Mouse (Mus musculus) right cerebral cortex, postnatal 25 days (tissue): ENCODE measurements around the gene Rps6.

ENCODE experiments used
- DNase-seq: peaks from one replicate; pipeline ENCODE4 v3.0.0; 2022

The Rps6 gene

GRCm38 (mm10) chr4:86857113-86858069, at the start of gene Rps6:
TSS of gene Rps6 (minus strand) at chr4:86857412.
- DNase-seq = peak; percentile 96

GRCm38 (mm10) chr4:86905869-86906268, 48.7 kb upstream of the Rps6 start:
- no peak for DNase-seq

GRCm38 (mm10) chr4:86904969-86905368, 47.8 kb upstream of the Rps6 start:
- DNase-seq = no peak

GRCm38 (mm10) chr4:86902351-86902750, 45.1 kb upstream of the Rps6 start:
- no peak for DNase-seq

- DNase-seq = no peak
Measured at GRCm38 (mm10) chr4:86898791-86899474, 41.7 kb upstream of the Rps6 start.

GRCm38 (mm10) chr4:86897411-86897810, 40.2 kb upstream of the Rps6 start:
- no peak for DNase-seq

- no peak for DNase-seq
Measured at GRCm38 (mm10) chr4:86887879-86888278, 30.7 kb upstream of the Rps6 start.

- DNase-seq = no peak
Measured at GRCm38 (mm10) chr4:86886160-86886878, 29.1 kb upstream of the Rps6 start.

GRCm38 (mm10) chr4:86885790-86886159, 28.6 kb upstream of the Rps6 start:
- no peak for DNase-seq

GRCm38 (mm10) chr4:86884945-86885344, 27.7 kb upstream of the Rps6 start:
- DNase-seq = no peak

- DNase-seq = no peak
Measured at GRCm38 (mm10) chr4:86882413-86882812, 25.2 kb upstream of the Rps6 start.

- DNase-seq = no peak
Measured at GRCm38 (mm10) chr4:86881178-86881577, 24.0 kb upstream of the Rps6 start.

- DNase-seq = no peak
Measured at GRCm38 (mm10) chr4:86879477-86879876, 22.3 kb upstream of the Rps6 start.

GRCm38 (mm10) chr4:86874146-86874847, 17.1 kb upstream of the Rps6 start, which contains the start of gene Acer2:
TSS of gene Acer2 (plus strand) at chr4:86874396.
- DNase-seq = peak; percentile 76

GRCm38 (mm10) chr4:86873072-86873471, 15.9 kb upstream of the Rps6 start:
- no peak for DNase-seq

- no peak for DNase-seq
Measured at GRCm38 (mm10) chr4:86871988-86872387, 14.8 kb upstream of the Rps6 start.

GRCm38 (mm10) chr4:86864087-86864486, 6.9 kb upstream of the Rps6 start:
- no peak for DNase-seq

- no peak for DNase-seq
Measured at GRCm38 (mm10) chr4:86858070-86858440, 843 bp upstream of the Rps6 start.

- no peak for DNase-seq
Measured at GRCm38 (mm10) chr4:86856304-86857112, 704 bp downstream of the Rps6 start.

GRCm38 (mm10) chr4:86852813-86853590, 4.2 kb downstream of the Rps6 start:
- DNase-seq = no peak

GRCm38 (mm10) chr4:86852018-86852417, 5.2 kb downstream of the Rps6 start:
- DNase-seq = no peak
